Mouse (Mus musculus) MEL (cell line): ENCODE measurements around the gene Syt7. TPM values are rescaled to one million over a fixed set of nuclear protein-coding genes. Genes with fewer than 3 reads are reported as not detected.

ENCODE experiments used
- DNase-seq: peaks from one replicate; pipeline ENCODE4 v3.0.0; 2011; ENCODE audit warnings: low read depth, low spot score
- H3K27ac ChIP-seq: 2 replicates; pipeline ENCODE4 v1.5.1; 2012; ENCODE audit warnings: low read depth, mild to moderate bottlenecking, control low read depth, low read length, moderate library complexity; ENCODE audit not compliant: control insufficient read depth
- H3K27me3 ChIP-seq, 2 experiments: fragments of 150-350 bp in 1 of 2; sonication (generic) in 1 of 2; 2 replicates each; pipeline ENCODE4 v1.6.1; 2012; ENCODE audit warnings: low read length in 2 of 2, mild to moderate bottlenecking in 2 of 2, improper control_type of control experiment in 1 of 2, moderate library complexity in 1 of 2; ENCODE audit not compliant: insufficient read depth in 2 of 2, control insufficient read depth in 1 of 2
- H3K36me3 ChIP-seq, 2 experiments: 2 replicates each; pipeline ENCODE4 v1.6.1; 2012 to 2014; ENCODE audit warnings: low read length in 2 of 2, improper control_type of control experiment in 1 of 2, inconsistent platforms in 1 of 2, mild to moderate bottlenecking in 1 of 2; ENCODE audit not compliant: insufficient read depth in 2 of 2, control insufficient read depth in 1 of 2
- H3K4me1 ChIP-seq, 2 experiments: fragments of 150-350 bp in 1 of 2; sonication (generic) in 1 of 2; 2 replicates each; pipeline ENCODE4 v1.6.1; 2012; ENCODE audit warnings: low read length in 2 of 2, improper control_type of control experiment in 1 of 2, mild to moderate bottlenecking in 1 of 2; ENCODE audit not compliant: insufficient read depth in 2 of 2, control insufficient read depth in 1 of 2
- H3K4me3 ChIP-seq, 2 experiments: fragments of 150-350 bp in 1 of 2; sonication (generic) in 1 of 2; 2 replicates each; pipeline ENCODE4 v1.5.1; 2012; ENCODE audit warnings: low read depth in 2 of 2, low read length in 2 of 2, mild to moderate bottlenecking in 2 of 2, moderate library complexity in 2 of 2, control low read depth in 1 of 2, improper control_type of control experiment in 1 of 2; ENCODE audit not compliant: control insufficient read depth in 1 of 2, insufficient read depth in 1 of 2
- H3K79me2 ChIP-seq: 2 replicates; pipeline ENCODE4 v1.6.1; 2012; ENCODE audit warnings: mild to moderate bottlenecking, low read length, moderate library complexity; ENCODE audit not compliant: control insufficient read depth, poor library complexity, insufficient read depth
- H3K9ac ChIP-seq: 2 replicates; pipeline ENCODE4 v1.6.1; 2012; ENCODE audit warnings: low read depth, mild to moderate bottlenecking, control low read depth, low read length, moderate library complexity; ENCODE audit not compliant: control insufficient read depth, poor library complexity, severe bottlenecking
- H3K9me3 ChIP-seq: fragments of 150-350 bp; sonication (generic); replicated peaks from 2 replicates; pipeline ENCODE4 v1.6.1; 2012; ENCODE audit warnings: mild to moderate bottlenecking, low read length, improper control_type of control experiment, moderate library complexity; ENCODE audit not compliant: insufficient read depth
- BHLHE40 ChIP-seq: IDR thresholded peaks from 2 replicates; pipeline ENCODE4 v1.6.1; 2012; ENCODE audit warnings: low read depth, mild to moderate bottlenecking, inconsistent platforms, low read length, improper control_type of control experiment, borderline replicate concordance
- CHD1 ChIP-seq: IDR thresholded peaks from 2 replicates; pipeline ENCODE4 v1.6.1; 2012; ENCODE audit warnings: low read depth, mild to moderate bottlenecking, inconsistent platforms, low read length, improper control_type of control experiment
- CHD2 ChIP-seq: IDR thresholded peaks from 2 replicates; pipeline ENCODE4 v1.6.1; 2011; ENCODE audit warnings: low read length, improper control_type of control experiment
- CTCF ChIP-seq, 3 experiments: IDR thresholded peaks in 2 of 3; conservative IDR thresholded peaks in 1 of 3; 2 replicates each; pipeline ENCODE4 v1.5.1; 2011 to 2012; ENCODE audit warnings: low read length in 3 of 3, low read depth in 2 of 3, mild to moderate bottlenecking in 2 of 3, improper control_type of control experiment in 1 of 3, inconsistent platforms in 1 of 3, mixed read lengths in 1 of 3, moderate library complexity in 1 of 3; ENCODE audit not compliant: control insufficient read depth in 1 of 3, insufficient read depth in 1 of 3, poor library complexity in 1 of 3, severe bottlenecking in 1 of 3
- E2F4 ChIP-seq: IDR thresholded peaks from 2 replicates; pipeline ENCODE4 v1.6.1; 2011; ENCODE audit warnings: low read depth, low read length, improper control_type of control experiment, borderline replicate concordance
- ETS1 ChIP-seq: IDR thresholded peaks from 2 replicates; pipeline ENCODE4 v1.6.1; 2012; ENCODE audit warnings: low read depth, mild to moderate bottlenecking, inconsistent platforms, low read length, improper control_type of control experiment, moderate library complexity
- GATA1 ChIP-seq: IDR thresholded peaks from 2 replicates; pipeline ENCODE4 v1.6.1; 2011; ENCODE audit warnings: low read depth, low read length, improper control_type of control experiment
- HCFC1 ChIP-seq: IDR thresholded peaks from 2 replicates; pipeline ENCODE4 v1.6.1; 2012; ENCODE audit warnings: low read depth, mild to moderate bottlenecking, inconsistent platforms, low read length, improper control_type of control experiment, moderate library complexity
- JUND ChIP-seq: IDR thresholded peaks from 2 replicates; pipeline ENCODE4 v1.6.1; 2011; ENCODE audit warnings: low read depth, mild to moderate bottlenecking, improper control_type of control experiment, low read length
- MXI1 ChIP-seq: IDR thresholded peaks from 2 replicates; pipeline ENCODE4 v1.6.1; 2011; ENCODE audit warnings: mild to moderate bottlenecking, low read depth, low read length, improper control_type of control experiment
- NELFE ChIP-seq: IDR thresholded peaks from 2 replicates; pipeline ENCODE4 v1.6.1; 2011; ENCODE audit warnings: low read depth, low read length, improper control_type of control experiment
- NRF1 ChIP-seq: IDR thresholded peaks from 2 replicates; pipeline ENCODE4 v1.6.1; 2014; ENCODE audit warnings: low read depth, mild to moderate bottlenecking, inconsistent platforms, low read length, improper control_type of control experiment, moderate library complexity; ENCODE audit not compliant: poor library complexity, insufficient read depth, severe bottlenecking
- POLR2A ChIP-seq, 2 experiments: IDR thresholded peaks; 2 replicates each; pipeline ENCODE4 v1.6.1; 2011 to 2012; ENCODE audit warnings: low read length in 2 of 2, mild to moderate bottlenecking in 2 of 2, control low read depth in 1 of 2, improper control_type of control experiment in 1 of 2, low read depth in 1 of 2, moderate library complexity in 1 of 2; ENCODE audit not compliant: control insufficient read depth in 1 of 2, insufficient read depth in 1 of 2, poor library complexity in 1 of 2
- RAD21 ChIP-seq: IDR thresholded peaks from 2 replicates; pipeline ENCODE4 v1.6.1; 2011; ENCODE audit warnings: mild to moderate bottlenecking, low read depth, low read length, improper control_type of control experiment
- RCOR1 ChIP-seq: IDR thresholded peaks from 2 replicates; pipeline ENCODE4 v1.6.1; 2012; ENCODE audit warnings: low read depth, mild to moderate bottlenecking, inconsistent platforms, low read length, improper control_type of control experiment
- SIN3A ChIP-seq: IDR thresholded peaks from 2 replicates; pipeline ENCODE4 v1.6.1; 2012; ENCODE audit warnings: low read length, improper control_type of control experiment, inconsistent platforms
- SMC3 ChIP-seq: IDR thresholded peaks from 2 replicates; pipeline ENCODE4 v1.6.1; 2011; ENCODE audit warnings: low read depth, low read length, improper control_type of control experiment
- TAL1 ChIP-seq: IDR thresholded peaks from 2 replicates; pipeline ENCODE4 v1.6.1; 2012; ENCODE audit warnings: mild to moderate bottlenecking, inconsistent platforms, low read length, moderate library complexity, mixed read lengths
- TBP ChIP-seq: IDR thresholded peaks from 2 replicates; pipeline ENCODE4 v1.8.0; 2011; ENCODE audit warnings: low read depth, low read length, improper control_type of control experiment
- TCF12 ChIP-seq: IDR thresholded peaks from 2 replicates; pipeline ENCODE4 v1.6.1; 2014; ENCODE audit warnings: low read depth, mild to moderate bottlenecking, inconsistent platforms, low read length, improper control_type of control experiment, moderate library complexity
- UBTF ChIP-seq: IDR thresholded peaks from 2 replicates; pipeline ENCODE4 v1.6.1; 2012; ENCODE audit warnings: low read depth, mild to moderate bottlenecking, inconsistent platforms, low read length, improper control_type of control experiment, moderate library complexity, borderline replicate concordance; ENCODE audit not compliant: insufficient read depth
- USF2 ChIP-seq, 2 experiments: IDR thresholded peaks; 2 replicates each; pipeline ENCODE4 v1.6.1; 2011 to 2012; ENCODE audit warnings: improper control_type of control experiment in 2 of 2, low read length in 2 of 2, borderline replicate concordance in 1 of 2, inconsistent platforms in 1 of 2, low read depth in 1 of 2, mild to moderate bottlenecking in 1 of 2; ENCODE audit not compliant: insufficient read depth in 1 of 2
- ZC3H11A ChIP-seq: IDR thresholded peaks from 2 replicates; pipeline ENCODE4 v1.6.1; 2012; ENCODE audit warnings: low read depth, mild to moderate bottlenecking, inconsistent platforms, low read length, improper control_type of control experiment
- ZKSCAN1 ChIP-seq: IDR thresholded peaks from 2 replicates; pipeline ENCODE4 v1.6.1; 2012; ENCODE audit warnings: low read depth, mild to moderate bottlenecking, inconsistent platforms, low read length, improper control_type of control experiment, moderate library complexity
- ZMIZ1 ChIP-seq: IDR thresholded peaks from 2 replicates; pipeline ENCODE4 v1.6.1; 2012; ENCODE audit warnings: low read depth, mild to moderate bottlenecking, inconsistent platforms, low read length, improper control_type of control experiment, moderate library complexity
- ZNF384 ChIP-seq: IDR thresholded peaks from 2 replicates; pipeline ENCODE4 v1.6.1; 2012; ENCODE audit warnings: low read depth, mild to moderate bottlenecking, inconsistent platforms, low read length, improper control_type of control experiment
- polyA plus RNA-seq, 2 experiments: library from polyadenylated mRNA; stranded (reverse) in 1 of 2; unstranded in 1 of 2; fragments of >175 nt in 1 of 2; fragments of >200 nt in 1 of 2; gene quantifications; 2 replicates each; pipeline versions ENCODE4 v1.2.1 to v1.2.4; 2012; ENCODE audit warnings: low replicate concordance in 2 of 2, low read depth in 1 of 2; ENCODE audit not compliant: insufficient read length in 2 of 2, insufficient read depth in 1 of 2, missing spikeins in 1 of 2
- total RNA-seq: library from RNA; depleted of rRNA; stranded (reverse); fragments of 300-350 nt; gene quantifications from 2 replicates; pipeline ENCODE4 v1.2.3, GENCODE M21; 2012

The Syt7 gene
- total and polyA plus RNA-seq, 3 experiments = not detected

DNA sequence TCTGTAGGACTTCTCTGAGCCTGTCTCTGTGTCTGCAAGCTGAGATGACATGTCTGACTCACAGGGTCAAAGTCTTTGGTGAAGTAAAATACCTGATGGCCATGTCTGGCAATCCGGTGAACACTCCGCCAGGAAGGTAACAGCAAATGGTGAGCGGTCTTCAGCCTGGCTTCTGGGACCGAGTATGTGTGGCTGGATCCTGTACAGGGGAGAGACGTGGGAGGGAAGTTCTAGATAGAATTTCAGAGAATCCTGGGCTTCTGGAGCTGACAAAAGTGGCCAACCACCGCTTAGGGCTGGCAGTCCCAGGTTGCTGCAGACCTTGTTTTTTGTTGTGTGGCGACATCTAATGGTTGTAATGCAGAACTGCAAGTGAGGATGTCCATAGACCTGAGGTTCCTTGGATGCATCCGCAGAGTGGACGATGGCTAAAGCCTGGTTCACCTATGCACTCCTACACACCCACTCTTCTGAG lies 97.4 kb downstream of the Syt7 start:
- Histone ChIP-seq H3K4me3 (no peak overlapping the region), H3K27ac (no peak overlapping the region), H3K9me3 (no peaks in the 10 kb centered on the region), H3K36me3 (no peaks in the 10 kb centered on the region), H3K27me3 (no peaks in the 10 kb centered on the region; a peak in 1 of 4 replicates)
- TF ChIP-seq ZKSCAN1 (no peak), RCOR1 (no peak), SIN3A (no peak), NELFE (no peak), HCFC1 (no peak), UBTF (no peak), ZC3H11A (peak; percentile 45), GATA1 (no peak), ZMIZ1 (no peak), SMC3 (peak; percentile 79), BHLHE40 (no peak), POLR2A (IDR thresholded peaks at IDR 0.05; ENCODE audit: control insufficient read depth in 1 of 2, insufficient read depth in 1 of 2, low read depth in 1 of 2, low read length in 2 of 2, poor library complexity in 1 of 2) (no peak), CTCF (IDR thresholded peaks at IDR 0.05 in 2 of 3, conservative IDR thresholded peaks at IDR 0.05 in 1 of 3; ENCODE audit: control insufficient read depth in 1 of 3, insufficient read depth in 1 of 3, low read depth in 2 of 3, low read length in 3 of 3, poor library complexity in 1 of 3, severe bottlenecking in 1 of 3) (peak; percentile 72 to 97 (median 90)), TCF12 (no peak), JUND (no peak), TBP (no peak), CHD2 (no peak), E2F4 (no peak), TAL1 (no peak), ETS1 (no peak), ZNF384 (no peak), NRF1 (no peak), MXI1 (no peak), RAD21 (peak; percentile 87), CHD1 (no peak), USF2 (IDR thresholded peaks at IDR 0.05; ENCODE audit: borderline replicate concordance in 1 of 2, insufficient read depth in 1 of 2, low read depth in 1 of 2, low read length in 2 of 2) (no peak)
- TF ChIP-seq, all 39 proteins: peak for 4
- peak; percentile 68 for DNase-seq
- Histone ChIP-seq H3K9ac (no peak overlapping the region), H3K4me1 (no peaks in the 10 kb centered on the region), H3K79me2 (no peaks in the 10 kb centered on the region)
